Mouse (Mus musculus) CH12F3 (cell line): ENCODE results near the gene Pim1.

Experiments used
- in situ Hi-C: fragments of 300-500 bp; cut with MboI; formaldehyde crosslinking; loops from 2 replicates; pipeline ENCODE4 v1.14.3; 2020; ENCODE audit warnings: low sequenced_read_pairs

Pim1 gene

DNA sequence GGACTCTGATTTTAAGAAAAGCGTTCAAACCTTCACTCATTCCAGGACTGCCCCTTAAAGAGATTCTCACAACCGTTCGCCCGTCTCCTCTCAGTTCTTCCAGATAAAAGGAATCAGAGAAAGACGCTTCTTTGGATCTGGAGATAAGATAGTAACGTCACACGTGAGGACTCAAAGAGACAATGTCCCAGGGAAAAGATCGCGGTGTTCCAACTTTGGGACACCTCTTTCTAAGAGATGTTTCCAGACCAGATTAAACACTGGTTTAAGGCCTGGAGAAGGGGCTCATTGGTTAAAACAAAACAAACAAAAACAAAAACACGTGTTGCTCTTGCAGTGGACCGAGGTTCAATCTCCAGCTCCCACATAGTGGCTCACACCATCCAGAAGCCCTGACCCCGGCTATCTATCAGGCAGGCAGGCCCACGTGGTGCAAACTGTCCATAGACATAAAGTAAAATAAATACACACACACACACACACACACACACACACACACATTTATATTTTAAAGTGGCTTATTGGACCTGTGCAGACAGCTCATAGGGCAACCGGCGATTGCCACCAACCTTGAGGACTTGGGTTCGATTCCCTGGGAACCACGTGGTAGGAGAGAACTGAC is 25.9 kb upstream of the Pim1 start:
- in situ Hi-C loops, result no loop called here

DNA sequence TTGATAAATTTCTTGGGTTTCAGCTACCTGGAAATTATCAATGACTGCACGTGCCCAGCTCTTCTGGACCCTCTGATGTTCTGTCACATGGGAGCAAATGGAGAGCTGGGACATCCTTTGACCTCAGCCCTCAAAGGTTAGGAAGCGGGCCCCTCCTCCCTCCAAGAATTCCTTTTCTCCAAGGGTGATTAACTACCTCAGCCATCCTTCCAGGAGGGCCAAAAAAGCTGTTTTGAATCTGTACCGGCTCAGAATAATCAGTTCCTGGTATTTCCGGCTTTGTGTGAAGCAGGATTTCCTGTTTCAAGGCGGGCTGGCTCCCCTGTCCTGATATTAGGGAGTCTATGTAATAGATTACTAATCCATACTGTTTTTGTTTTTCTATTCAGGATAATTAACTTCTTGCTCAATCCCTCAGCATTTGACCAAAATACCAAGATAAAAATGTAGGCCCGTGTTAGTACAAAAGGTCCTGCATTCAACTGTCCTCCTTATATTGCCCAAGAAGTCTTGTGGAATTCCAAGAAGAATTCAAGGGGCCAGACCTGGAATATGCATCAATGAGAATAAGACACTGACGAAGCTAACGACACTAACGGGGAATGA is 25.0 kb upstream of the Pim1 start:
- in situ Hi-C loops, result no loop called here

DNA sequence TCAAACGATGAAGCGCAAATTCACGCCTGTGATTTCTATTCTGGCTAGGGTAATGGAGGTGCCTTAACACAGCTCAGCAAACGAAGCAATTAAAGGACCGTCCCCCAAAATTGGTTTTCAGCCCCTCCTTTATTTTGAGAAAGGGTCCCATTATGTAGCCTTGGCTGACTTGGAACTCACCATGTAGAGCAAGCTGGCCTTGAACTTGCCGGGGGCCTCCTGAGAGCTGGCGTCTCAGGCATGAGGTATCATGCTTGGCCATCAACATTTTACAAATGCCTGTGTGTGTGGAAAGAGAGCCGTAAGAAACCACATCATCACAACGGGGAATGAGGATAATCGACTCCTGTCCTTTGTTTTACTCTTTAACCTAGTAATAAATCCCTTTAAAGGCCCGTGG is 23.5 kb upstream of the Pim1 start:
- in situ Hi-C loops, result no loop called here

- in situ Hi-C loops, result no loop called here
Measured at GRCm38 (mm10) chr17:29473466-29473865, 17.1 kb upstream of the Pim1 start.

DNA sequence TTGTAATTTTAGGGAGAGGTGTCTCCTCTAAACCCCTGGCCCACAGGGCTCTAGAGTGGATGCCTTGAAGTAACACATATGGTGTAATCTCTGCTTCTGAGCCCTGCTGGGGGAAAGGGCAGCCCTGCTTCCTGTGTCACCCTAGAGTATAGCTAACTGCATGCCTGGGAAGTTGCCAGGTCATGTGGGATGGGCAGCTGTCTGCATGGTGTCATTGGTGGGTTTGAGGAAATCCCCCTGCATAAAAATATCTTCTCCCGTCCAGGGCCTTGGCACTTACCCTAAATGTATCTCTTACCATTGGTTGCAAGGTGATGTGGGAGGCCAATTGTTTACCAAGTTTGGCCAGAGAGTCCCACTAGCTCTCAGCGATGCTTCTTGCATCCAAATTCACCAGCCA is 16.5 kb upstream of the Pim1 start:
- in situ Hi-C loops, result no loop called here

DNA sequence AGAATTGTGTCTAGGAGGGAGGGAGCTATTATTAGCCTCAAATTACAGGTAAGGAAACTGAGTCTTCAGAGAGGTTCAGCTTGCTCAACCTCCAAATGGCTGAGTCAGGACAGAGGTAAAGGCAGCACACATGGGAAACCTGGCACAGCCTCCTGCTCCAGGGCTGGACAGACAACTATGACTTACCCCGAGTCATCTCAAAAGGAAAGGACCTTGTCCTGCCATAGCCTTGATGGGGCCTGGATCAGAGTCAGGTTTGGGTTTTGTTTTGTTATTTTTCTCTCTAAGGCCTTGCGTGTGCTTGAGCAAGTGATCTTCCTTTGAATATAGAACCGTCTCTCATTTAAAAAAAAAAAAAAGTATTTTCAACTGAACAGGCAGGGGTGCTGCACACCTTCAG is 15.4 kb upstream of the Pim1 start:
- in situ Hi-C loops, result no loop called here

GRCm38 (mm10) chr17:29476461-29476860 is 14.1 kb upstream of the Pim1 start:
- in situ Hi-C loops, result no loop called here

DNA sequence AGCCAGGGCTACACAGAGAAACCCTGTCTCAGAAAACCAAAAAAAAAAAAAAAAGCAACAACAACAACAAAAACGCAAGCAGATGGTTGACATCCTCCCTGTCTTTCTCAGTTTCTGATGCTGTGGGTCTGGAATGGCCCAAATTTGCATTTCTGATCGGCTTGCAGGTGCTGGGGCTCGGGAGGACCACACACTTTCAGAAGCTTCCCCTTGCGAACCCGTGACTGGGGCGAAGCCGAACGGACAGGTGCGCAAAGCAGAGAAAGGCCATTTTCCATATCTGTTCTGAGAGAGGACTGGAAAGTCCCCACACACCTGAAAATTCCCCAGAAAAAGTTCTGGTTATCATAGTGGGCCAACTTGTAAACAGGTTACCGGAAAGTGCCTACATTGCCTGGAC is 13.2 kb upstream of the Pim1 start:
- in situ Hi-C loops, result no loop called here

DNA sequence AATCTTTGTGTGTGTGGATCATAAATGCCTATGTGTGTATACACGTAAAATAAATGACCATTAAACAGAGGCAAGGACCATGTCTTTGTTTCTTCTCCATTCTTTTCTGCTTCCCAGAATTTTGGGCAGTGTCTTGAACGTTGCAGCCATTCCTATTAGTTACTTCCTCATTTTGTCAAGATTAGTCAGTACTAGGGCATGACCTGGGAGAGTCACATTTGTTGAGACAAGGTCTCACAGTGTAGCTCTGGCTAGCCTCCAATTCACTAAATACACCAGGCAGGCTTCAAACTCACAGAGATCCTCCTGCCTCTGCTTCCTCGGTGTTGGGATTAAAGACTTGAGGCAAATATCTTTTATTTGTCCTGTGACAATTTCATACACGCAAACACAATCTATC is 12.3 kb upstream of the Pim1 start:
- in situ Hi-C loops, result no loop called here

DNA sequence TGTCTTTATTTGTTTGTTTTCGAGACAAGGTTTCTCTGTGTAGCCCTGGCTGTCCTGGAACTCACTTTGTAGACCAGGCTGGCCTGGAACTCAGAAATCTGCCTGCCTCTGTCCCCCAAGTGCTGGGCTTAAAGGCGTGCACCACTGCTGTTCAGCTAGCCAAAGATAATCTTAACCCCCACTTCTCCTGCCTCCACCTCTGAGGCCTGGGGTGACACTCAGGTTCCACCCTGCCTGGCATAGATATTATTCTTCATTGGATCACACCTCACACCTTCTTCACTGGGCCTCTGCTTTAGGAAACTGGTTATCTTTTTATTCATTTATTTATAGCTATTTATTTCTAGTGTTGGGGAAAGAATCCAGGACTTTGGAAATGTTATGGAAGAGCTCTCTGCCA is 10.3 kb upstream of the Pim1 start:
- in situ Hi-C loops, result no loop called here

DNA sequence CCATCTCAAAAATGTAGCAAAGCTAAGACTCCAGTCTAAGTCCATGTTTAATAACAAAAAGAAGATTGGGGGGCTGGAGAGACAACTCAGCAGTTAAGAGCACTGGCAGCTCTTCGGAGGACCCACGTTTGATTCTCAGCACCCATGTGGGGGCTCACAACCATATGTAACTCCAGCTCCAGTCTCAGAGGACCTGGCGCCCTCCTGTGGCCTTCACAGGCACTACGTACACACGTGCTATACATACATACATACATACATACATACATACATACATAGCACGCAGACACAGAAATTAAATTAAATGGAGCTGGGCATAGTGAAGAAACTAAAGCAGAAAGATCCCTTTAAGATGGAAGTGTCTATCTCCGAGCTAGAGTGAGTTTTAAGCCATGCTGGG is 7.9 kb upstream of the Pim1 start:
- in situ Hi-C loops, result no loop called here

DNA sequence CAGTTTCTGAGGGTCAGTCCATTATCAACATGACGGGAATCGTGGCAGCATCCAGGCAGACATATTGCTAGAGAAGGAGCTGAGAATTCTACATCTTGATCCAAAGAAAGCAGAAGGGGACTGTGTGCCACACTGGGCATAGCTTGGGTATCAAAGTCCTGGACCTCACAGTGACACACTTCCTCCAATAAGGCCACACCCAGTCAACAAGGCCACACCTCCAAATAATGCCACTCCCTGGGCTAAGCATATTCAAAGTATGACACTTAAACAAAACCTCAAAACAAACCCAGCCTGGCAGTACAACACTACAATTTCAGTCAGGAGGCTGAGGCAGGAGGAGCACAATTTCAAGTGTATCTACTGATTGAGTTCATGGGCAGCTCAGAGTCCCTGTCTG is 7.3 kb upstream of the Pim1 start:
- in situ Hi-C loops, result no loop called here

DNA sequence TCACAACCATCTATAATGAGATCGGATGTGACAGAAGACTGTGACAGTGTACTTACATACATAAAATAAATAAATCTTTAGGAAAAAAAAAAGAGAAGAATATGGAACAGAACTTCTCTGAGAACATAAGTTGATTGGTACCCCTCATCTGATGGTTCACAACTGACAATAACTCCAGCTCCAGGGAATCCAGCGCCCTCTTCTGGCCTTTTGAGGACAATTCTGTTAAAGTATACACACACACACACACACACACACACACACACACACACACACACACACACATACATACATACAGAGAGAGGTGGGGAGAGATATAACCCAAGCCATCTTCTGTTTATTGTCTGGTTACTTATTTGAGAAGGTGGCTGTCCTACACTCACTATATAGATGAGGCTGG is 6.1 kb upstream of the Pim1 start:
- in situ Hi-C loops, result no loop called here

- in situ Hi-C loops, result no loop called here
Measured at GRCm38 (mm10) chr17:29485336-29486233, 5.0 kb upstream of the Pim1 start.

- in situ Hi-C loops, result no loop called here
Measured at GRCm38 (mm10) chr17:29488257-29488977, 2.1 kb upstream of the Pim1 start.

- in situ Hi-C loops, result no loop called here
Measured at GRCm38 (mm10) chr17:29488978-29489970, 1.3 kb upstream of the Pim1 start.

DNA sequence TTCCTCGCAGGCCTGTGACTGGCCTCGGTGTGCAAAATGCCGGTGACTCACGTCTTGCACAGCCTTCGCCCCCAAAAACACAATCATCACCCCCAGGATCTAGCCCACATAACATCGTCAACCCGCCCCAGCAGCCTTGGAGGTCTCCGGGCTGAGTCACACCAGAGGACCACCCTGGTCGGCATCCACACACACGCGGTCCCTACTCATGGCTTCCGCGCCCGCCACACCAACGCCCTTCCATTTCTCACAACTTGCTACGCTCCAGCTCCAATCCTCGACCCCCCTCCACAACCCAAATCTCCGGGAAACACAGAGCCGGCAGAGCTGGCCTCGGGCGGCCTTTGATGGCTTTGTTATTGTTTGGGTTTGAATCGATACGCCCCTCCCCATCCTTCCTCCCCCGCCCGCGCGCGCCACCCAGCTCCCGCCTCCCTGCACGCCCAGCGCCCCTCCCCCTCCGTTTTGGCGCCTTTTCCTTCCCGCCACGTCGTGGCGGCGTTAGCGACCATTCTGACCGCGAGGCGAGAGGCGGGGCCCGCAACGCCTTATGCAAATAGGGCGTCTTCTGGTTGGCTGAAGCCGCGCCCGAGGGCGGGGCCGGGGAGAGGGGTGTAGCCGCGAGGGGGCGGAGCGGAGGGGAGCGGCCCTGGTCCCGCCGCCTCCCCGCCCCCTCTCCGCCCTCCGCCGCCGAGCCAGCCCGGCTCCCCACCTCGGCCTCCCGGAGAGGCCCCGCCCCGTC is 411 bp upstream of the Pim1 start:
- in situ Hi-C loops, result loop anchor here (5.0 kb wide), 1 partner anchor 93 kb away; no protein-coding TSS in a partner anchor

- in situ Hi-C loops, result loop anchor here (5.0 kb wide), 1 partner anchor 94 kb away; no protein-coding TSS in a partner anchor
Measured at GRCm38 (mm10) chr17:29491591-29492268, 1.2 kb downstream of the Pim1 start.
